Mouse (Mus musculus) stomach, postnatal 0 days (tissue): ENCODE measurements around the gene Ndufs8.

Source experiments
- CTCF ChIP-seq: IDR thresholded peaks from 2 replicates; pipeline ENCODE4 v1.5.1; 2016; ENCODE audit warnings: antibody characterized with exemption, low read depth, mild to moderate bottlenecking, moderate library complexity
- EP300 ChIP-seq: optimal IDR thresholded peaks from 2 replicates; pipeline ENCODE3; 2016; ENCODE audit warnings: antibody characterized with exemption

DNA sequence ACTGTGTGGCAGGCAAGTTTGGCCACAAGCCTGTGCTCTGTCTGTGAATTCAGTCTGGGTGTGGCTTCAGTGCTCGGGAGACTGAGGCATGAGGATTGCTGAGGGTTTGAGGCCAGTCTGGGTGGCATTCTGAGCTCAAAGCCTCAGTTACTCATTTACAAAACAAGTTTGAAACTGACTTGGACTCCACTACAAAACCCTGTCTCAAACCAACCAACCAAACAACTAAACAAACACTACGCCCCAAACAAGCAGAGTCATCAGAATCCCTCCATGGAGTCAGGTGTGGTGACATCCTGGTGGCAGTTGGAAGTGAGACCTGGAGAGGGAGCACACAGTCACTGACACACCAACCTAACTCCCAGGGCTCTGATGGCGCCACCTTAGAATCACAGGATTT lies 37.8 kb upstream of the Ndufs8 start:
- TF ChIP-seq CTCF (no peak), EP300 (no peak)
